Mouse (Mus musculus): ENCODE measurements around the gene Scrn3. TPM values are rescaled to one million over a fixed set of nuclear protein-coding genes. Genes with fewer than 3 reads are reported as not detected.

Scrn3 gene
- polyA plus RNA-seq (2016; fragmentation: Nextera tagmentation; extraction: Ambion mirVana) = 12.8 and 13.8 TPM in 2 replicates

- peaks cover 18% of the 10 kb centered on the region for H3K4me1 ChIP-seq
- peak within 1 kb of the TSS; percentile 88 for H3K27ac ChIP-seq
- peak; percentile 95 for DNase-seq (ENCODE audit: extremely low spot score, low spot score)
- no peaks in the 10 kb centered on the region for H3K9me3 ChIP-seq
- under 1% methylated on average over 64 of the region's 64 CpGs for WGBS
- no peaks in the 10 kb centered on the region for H3K27me3 ChIP-seq (ENCODE audit: poor library complexity, severe bottlenecking)
- peak within 1 kb of the TSS; percentile 79 for H3K4me3 ChIP-seq
- H3K36me3 ChIP-seq (replicated peaks) = peaks cover 22% of the 10 kb centered on the region
These were observed at the start of gene Scrn3, which contains the start of gene Cir1 for GRCm38 (mm10) chr2:73312152-73313116. TSS of gene Scrn3 (plus strand) at chr2:73312601. TSS of gene Cir1 (minus strand) at chr2:73312701.

DNA sequence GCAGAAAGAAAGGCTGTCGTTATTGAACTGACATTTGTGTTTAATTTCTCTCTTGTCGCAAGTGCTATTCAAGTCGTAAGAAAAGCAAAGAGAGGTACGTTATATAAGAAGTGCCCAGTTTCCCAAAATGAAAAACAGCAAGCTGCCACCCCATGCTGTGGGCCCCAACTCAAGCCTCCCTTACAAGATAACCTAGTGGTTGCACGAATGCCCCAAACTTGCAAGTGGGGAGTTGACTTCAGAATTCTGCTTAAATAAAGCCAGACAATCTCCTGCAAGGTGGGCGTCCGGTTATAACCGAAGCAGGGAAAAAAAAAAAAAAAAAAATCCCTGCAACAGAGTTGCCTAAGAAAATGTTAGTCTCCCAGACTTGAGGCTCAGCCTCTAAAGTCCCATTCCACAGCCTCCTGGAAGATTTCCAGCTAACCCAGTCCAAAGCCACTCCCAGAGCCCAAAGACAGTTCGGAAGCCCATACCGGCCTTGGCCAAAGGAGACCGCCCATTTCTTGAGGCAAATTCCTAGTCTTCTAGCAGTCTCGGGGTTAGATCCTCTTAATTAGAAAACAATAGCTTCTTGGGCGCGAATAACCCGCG lies 49.1 kb upstream of the Scrn3 start:
- no peak for DNase-seq (ENCODE audit: extremely low spot score, low spot score)
- WGBS = 4% methylated on average over 16 of the region's 16 CpGs
- Histone ChIP-seq H3K4me1 (peaks cover 35% of the 10 kb centered on the region), H3K4me3 (peak overlapping the region; percentile 52), H3K27ac (no peak overlapping the region), H3K36me3 (replicated peaks) (no peaks in the 10 kb centered on the region), H3K27me3 (ENCODE audit: poor library complexity, severe bottlenecking) (peaks cover 73% of the 10 kb centered on the region), H3K9me3 (no peaks in the 10 kb centered on the region)

DNA sequence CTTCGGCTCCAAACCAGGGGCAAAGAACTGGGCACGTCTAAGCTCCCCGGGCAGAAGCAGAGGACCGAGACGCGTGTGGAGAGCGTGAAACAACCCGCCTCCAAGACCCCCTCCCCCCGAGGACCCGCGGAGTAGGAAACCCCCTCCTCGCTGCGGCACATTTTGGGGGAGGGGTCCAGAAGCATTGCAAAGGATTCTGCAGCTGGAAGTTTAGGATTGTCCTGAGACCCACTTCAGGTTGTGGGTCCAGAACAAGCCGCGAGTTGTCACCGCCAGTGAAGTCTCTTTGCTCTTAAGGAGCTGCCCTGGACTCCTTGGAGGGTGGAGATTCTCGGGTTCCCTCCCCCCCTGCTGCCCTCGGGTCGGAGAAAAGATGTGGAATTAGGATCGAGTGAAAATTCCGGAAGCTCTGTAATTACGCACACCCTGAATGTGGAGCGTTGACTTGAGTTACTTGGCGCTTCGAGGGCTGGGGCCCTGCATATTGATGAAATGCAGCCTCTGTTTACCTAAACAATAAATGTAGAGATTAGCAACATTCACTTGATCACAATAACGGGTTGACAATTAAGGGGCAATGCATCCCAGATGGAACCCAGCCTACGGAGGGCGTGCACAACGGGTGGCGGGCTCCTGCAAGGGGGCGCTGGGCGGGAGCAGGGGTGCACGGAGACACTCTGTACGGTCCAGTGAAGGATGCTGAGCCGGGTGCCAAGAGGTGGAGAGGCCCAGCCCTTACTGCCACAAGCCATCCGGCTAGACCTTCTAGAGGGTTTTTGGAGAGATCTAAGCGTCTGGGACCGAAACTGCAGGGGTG lies 48.4 kb upstream of the Scrn3 start:
- Histone ChIP-seq H3K9me3 (no peaks in the 10 kb centered on the region), H3K4me3 (peak overlapping the region; percentile 52), H3K27ac (no peak overlapping the region), H3K36me3 (replicated peaks) (no peaks in the 10 kb centered on the region), H3K27me3 (ENCODE audit: poor library complexity, severe bottlenecking) (peaks cover 75% of the 10 kb centered on the region), H3K4me1 (peaks cover 40% of the 10 kb centered on the region)
- DNase-seq (ENCODE audit: extremely low spot score, low spot score) = peak; percentile 48
- 1% methylated on average over 38 of the region's 38 CpGs for WGBS

DNA sequence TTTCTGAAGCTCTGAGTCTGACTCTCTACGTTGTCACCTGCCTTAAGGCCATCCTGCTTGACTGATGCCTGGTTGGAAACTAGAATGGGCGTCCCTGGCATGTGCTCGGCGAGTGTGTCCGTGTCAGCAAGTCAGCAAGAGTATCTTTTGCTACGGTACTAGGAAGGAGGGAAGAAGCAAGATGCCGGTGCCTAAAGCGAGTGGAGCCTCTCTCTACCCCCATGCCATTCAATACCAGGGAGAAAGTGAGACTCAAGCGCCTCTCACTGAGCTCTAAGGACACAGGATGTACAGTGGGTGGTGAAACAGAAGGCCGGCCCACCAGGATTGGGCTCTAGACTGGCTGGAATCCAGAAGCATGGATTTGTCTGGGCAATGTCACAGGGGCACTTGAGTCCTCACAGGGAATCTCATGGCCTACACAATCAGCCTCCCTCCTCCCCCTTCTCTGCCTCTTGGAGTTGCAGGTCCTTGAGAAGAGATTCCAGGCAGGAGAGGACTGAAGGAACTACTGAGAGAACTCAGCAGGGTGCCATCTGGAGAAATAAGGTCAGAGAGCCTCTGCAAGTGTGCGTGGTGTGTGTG lies 47.7 kb upstream of the Scrn3 start:
- H3K4me3 ChIP-seq = peak overlapping the region; percentile 52
- H3K4me1 ChIP-seq = peaks cover 47% of the 10 kb centered on the region
- H3K27me3 ChIP-seq (ENCODE audit: poor library complexity, severe bottlenecking) = peaks cover 82% of the 10 kb centered on the region
- H3K36me3 ChIP-seq (replicated peaks) = no peaks in the 10 kb centered on the region
- WGBS = 4% methylated on average over 11 of the region's 11 CpGs
- peak; percentile 28 for DNase-seq (ENCODE audit: extremely low spot score, low spot score)
- H3K9me3 ChIP-seq = no peaks in the 10 kb centered on the region
- no peak overlapping the region for H3K27ac ChIP-seq

DNA sequence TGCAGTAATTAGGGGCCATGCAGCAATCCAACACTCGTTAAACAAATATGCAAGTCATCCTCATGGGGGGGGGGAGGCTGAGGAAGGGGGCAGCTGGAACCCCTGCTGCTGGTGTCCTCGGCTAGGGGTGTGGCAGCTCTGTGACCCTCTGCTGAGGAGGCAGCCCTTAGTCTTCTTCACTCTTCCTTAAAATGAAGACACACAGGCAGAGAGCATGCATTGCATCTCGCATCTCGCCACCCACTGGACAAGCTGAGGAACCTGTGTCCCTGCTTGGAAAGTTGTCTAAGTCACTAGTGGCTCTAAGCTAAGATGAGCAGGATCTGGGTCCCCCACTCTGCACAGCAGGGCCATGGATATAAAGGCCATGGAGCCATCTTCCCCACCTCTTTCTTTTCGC lies 46.4 kb upstream of the Scrn3 start:
- DNase-seq (ENCODE audit: extremely low spot score, low spot score) = no peak
- Histone ChIP-seq H3K4me1 (peaks cover 60% of the 10 kb centered on the region), H3K9me3 (no peaks in the 10 kb centered on the region), H3K27me3 (ENCODE audit: poor library complexity, severe bottlenecking) (peaks cover 95% of the 10 kb centered on the region), H3K4me3 (no peak overlapping the region), H3K36me3 (replicated peaks) (no peaks in the 10 kb centered on the region), H3K27ac (no peak overlapping the region)
- WGBS = 3% methylated on average over 5 of the region's 5 CpGs

DNA sequence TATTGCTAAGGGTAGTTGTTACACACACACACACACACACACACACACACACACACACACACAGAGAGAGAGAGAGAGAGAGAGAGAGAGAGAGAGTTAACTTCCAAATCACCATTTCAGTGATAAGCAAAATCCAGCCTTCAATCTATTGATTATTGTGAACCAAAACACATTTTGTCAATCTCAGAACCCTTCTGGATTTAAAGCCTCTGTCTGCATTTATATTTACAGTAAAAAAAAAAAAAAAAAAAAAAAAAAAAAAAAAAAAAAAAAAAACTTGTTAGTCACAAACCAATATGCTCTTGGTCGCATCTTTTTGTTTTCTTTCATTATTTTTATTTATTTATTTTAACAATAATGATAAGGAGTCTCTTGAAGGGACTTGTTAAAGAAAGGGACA lies 45.8 kb upstream of the Scrn3 start:
- Histone ChIP-seq H3K27me3 (ENCODE audit: poor library complexity, severe bottlenecking) (peaks cover 100% of the 10 kb centered on the region), H3K4me1 (peaks cover 67% of the 10 kb centered on the region), H3K9me3 (no peaks in the 10 kb centered on the region), H3K4me3 (no peak overlapping the region), H3K27ac (no peak overlapping the region), H3K36me3 (replicated peaks) (no peaks in the 10 kb centered on the region)
- no peak for DNase-seq (ENCODE audit: extremely low spot score, low spot score)
- WGBS = 49% methylated on average over 1 of the region's 1 CpGs

GRCm38 (mm10) chr2:73267231-73267630 lies 45.2 kb upstream of the Scrn3 start:
- DNase-seq (ENCODE audit: extremely low spot score, low spot score) = no peak
- 16% methylated on average over 3 of the region's 3 CpGs for WGBS

DNA sequence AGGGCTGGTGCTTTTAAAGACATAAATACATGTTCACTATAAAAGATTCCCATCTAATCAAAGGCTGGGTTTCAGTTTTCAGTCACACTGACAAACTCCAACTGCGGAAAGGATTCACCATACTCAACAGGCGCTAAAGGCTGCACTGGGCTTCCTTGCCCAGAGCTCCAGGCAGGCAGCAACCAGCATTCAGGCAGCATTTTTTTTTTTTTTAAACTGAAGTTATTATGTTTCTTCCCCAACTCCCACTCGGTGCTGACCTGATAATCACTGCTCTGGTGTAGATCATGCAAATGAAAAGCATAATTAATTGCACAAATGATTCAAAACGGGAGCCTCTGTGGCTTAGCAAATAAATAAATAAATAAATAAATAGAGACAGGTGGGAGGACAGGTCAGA lies 44.6 kb upstream of the Scrn3 start:
- H3K9me3 ChIP-seq = no peaks in the 10 kb centered on the region
- peaks cover 77% of the 10 kb centered on the region for H3K4me1 ChIP-seq
- H3K27me3 ChIP-seq (ENCODE audit: poor library complexity, severe bottlenecking) = peaks cover 100% of the 10 kb centered on the region
- H3K27ac ChIP-seq = no peak overlapping the region
- H3K36me3 ChIP-seq (replicated peaks) = no peaks in the 10 kb centered on the region
- no peak overlapping the region for H3K4me3 ChIP-seq
- DNase-seq (ENCODE audit: extremely low spot score, low spot score) = no peak
- WGBS = under 1% methylated on average over 4 of the region's 4 CpGs

More at GRCm38 (mm10) chr2:73267231-73267630, 45.2 kb upstream of the Scrn3 start:
- Histone ChIP-seq H3K4me3 (no peak overlapping the region), H3K36me3 (replicated peaks) (no peaks in the 10 kb centered on the region), H3K9me3 (no peaks in the 10 kb centered on the region), H3K27me3 (ENCODE audit: poor library complexity, severe bottlenecking) (peaks cover 100% of the 10 kb centered on the region), H3K27ac (no peak overlapping the region), H3K4me1 (peaks cover 73% of the 10 kb centered on the region)

DNA sequence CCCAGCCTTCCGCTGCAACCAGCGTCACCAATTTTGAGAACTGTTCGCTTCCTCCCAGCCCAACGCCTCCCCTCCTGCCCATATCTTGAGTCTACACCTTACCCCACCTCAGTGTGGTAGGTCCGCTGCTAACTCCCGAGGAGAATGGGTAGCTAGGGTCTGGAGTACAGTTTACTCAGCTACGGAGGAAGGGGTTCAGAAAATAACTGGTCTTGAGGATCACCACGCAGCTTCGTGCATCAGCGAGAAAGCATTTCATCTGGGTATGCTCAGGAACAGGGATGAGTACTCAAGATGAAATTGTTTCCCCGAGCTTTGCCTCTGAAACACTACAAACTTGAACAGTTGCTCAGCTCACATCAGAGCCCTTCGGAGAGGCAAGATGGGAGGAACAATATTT lies 44.1 kb upstream of the Scrn3 start:
- Histone ChIP-seq H3K36me3 (replicated peaks) (no peaks in the 10 kb centered on the region), H3K4me3 (no peak overlapping the region), H3K27ac (no peak overlapping the region), H3K27me3 (ENCODE audit: poor library complexity, severe bottlenecking) (peaks cover 100% of the 10 kb centered on the region), H3K4me1 (peaks cover 77% of the 10 kb centered on the region), H3K9me3 (no peaks in the 10 kb centered on the region)
- WGBS = 2% methylated on average over 12 of the region's 12 CpGs
- DNase-seq (ENCODE audit: extremely low spot score, low spot score) = peak; percentile 37

GRCm38 (mm10) chr2:73268836-73269395 lies 43.5 kb upstream of the Scrn3 start:
- no peaks in the 10 kb centered on the region for H3K9me3 ChIP-seq
- H3K36me3 ChIP-seq (replicated peaks) = no peaks in the 10 kb centered on the region
- peaks cover 100% of the 10 kb centered on the region for H3K27me3 ChIP-seq (ENCODE audit: poor library complexity, severe bottlenecking)
- H3K27ac ChIP-seq = no peak overlapping the region
- DNase-seq (ENCODE audit: extremely low spot score, low spot score) = no peak
- WGBS = 4% methylated on average over 8 of the region's 8 CpGs
- H3K4me3 ChIP-seq = 0 out of 2 replicates have a peak overlapping the region, but pooled peaks have one; percentile 16
- H3K4me1 ChIP-seq = peaks cover 77% of the 10 kb centered on the region

DNA sequence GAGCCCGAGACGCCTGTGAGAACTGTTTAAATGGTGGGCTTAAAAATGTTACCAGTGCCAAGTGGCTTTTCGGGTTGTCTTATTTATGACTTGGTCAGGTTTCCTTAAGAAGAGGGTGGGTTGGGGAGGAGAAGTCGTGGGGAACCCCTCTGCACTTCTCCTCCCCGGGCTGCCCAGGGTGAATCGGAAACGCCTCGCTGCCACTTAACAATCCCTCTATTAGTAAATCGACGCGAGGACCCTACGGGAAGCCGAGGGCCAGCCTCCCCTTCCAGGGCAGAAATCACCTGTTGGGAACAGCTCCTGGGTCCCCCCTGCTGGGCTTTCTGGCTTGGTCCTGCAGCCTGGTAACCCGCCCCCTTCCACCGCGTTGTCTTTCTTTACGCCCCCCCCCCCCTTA lies 42.7 kb upstream of the Scrn3 start:
- Histone ChIP-seq H3K27me3 (ENCODE audit: poor library complexity, severe bottlenecking) (peaks cover 100% of the 10 kb centered on the region), H3K4me1 (peaks cover 77% of the 10 kb centered on the region), H3K36me3 (replicated peaks) (no peaks in the 10 kb centered on the region), H3K27ac (no peak overlapping the region), H3K4me3 (peak overlapping the region; percentile 16; the same call in 1 of the 2 replicates), H3K9me3 (no peaks in the 10 kb centered on the region)
- peak; percentile 49 for DNase-seq (ENCODE audit: extremely low spot score, low spot score)
- WGBS = 1% methylated on average over 17 of the region's 17 CpGs

Data from forebrain, embryonic 10.5 days (tissue).